Mouse (Mus musculus): ENCODE measurements around the gene Me3.

DNA sequence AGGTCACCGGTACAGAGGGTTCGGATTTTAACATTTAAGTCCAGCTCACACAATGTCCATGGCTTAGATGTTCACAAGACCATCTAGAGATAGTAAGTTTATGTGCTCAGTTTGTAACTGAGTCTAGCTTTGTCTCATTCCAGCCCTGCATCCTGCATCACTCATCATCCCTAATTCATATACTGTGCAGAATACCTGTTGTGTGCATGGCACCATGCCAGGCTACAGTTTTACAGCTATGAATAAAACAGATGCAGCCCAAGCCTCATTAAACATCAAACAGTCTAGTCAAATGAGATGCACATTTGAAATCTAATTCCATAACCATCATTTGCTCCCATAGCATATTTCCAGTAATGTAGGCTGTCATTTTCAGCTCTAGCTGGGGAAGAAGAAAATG, 143.7 kb downstream of the Me3 start:
- TF ChIP-seq CTCF (IDR thresholded peaks at IDR 0.05; ENCODE audit: low read depth) (no peak), EP300 (IDR thresholded peaks at IDR 0.05; ENCODE audit: low read depth) (no peak)

Data from heart, postnatal 0 days (tissue).